Mouse (Mus musculus): ENCODE results near the gene Trim80. TPM values are rescaled to one million over a fixed set of nuclear protein-coding genes. Genes with fewer than 3 reads are reported as not detected.

Gene Trim80
- polyA plus RNA-seq (2016; fragmentation: Nextera tagmentation; extraction: Ambion mirVana), result not detected in 2 replicates

GRCm38 (mm10) chr11:115439906-115440595, at the start of gene Trim80:
TSS of gene Trim80 (plus strand) at chr11:115440545.
- H3K4me3 ChIP-seq, result no peak within 1 kb of the TSS
- WGBS, result 92% methylated on average over 9 of the region's 9 CpGs
- H3K27ac ChIP-seq, result no peak within 1 kb of the TSS
- peaks cover 13% of the 10 kb centered on the region for H3K4me1 ChIP-seq
- no peak within 1 kb of the TSS for H3K9ac ChIP-seq
- peak within 1 kb of the TSS; percentile 12; the same call in 1 of the 2 replicates for H3K4me2 ChIP-seq (replicated peaks)
- ATAC-seq (ENCODE audit: low FRiP score, low read depth), result no peak
- H3K27me3 ChIP-seq (replicated peaks), result 0 out of 2 replicates have a peak, but pooled peaks cover 3% of the 10 kb centered on the region
- H3K9me3 ChIP-seq, result peaks cover 5% of the 10 kb centered on the region; the same call in 1 of the 2 replicates
- no peaks in the 10 kb centered on the region for H3K36me3 ChIP-seq

GRCm38 (mm10) chr11:115391358-115391757, 49.0 kb upstream of the Trim80 start:
- no peak overlapping the region for H3K27ac ChIP-seq
- H3K4me3 ChIP-seq, result no peak overlapping the region
- no peaks in the 10 kb centered on the region for H3K27me3 ChIP-seq (replicated peaks)
- 94% methylated on average over 7 of the region's 7 CpGs for WGBS
- H3K4me2 ChIP-seq (replicated peaks), result no peak overlapping the region
- no peaks in the 10 kb centered on the region for H3K4me1 ChIP-seq
- ATAC-seq (ENCODE audit: low FRiP score, low read depth), result no peak
- H3K36me3 ChIP-seq, result peaks cover 60% of the 10 kb centered on the region
- H3K9ac ChIP-seq, result no peak overlapping the region
- H3K9me3 ChIP-seq, result no peaks in the 10 kb centered on the region

GRCm38 (mm10) chr11:115393721-115394325, 46.5 kb upstream of the Trim80 start:
- H3K36me3 ChIP-seq, result peaks cover 64% of the 10 kb centered on the region

GRCm38 (mm10) chr11:115398085-115398484, 42.3 kb upstream of the Trim80 start:
- WGBS, result 83% methylated on average over 7 of the region's 7 CpGs
- no peak overlapping the region for H3K27ac ChIP-seq
- no peak for ATAC-seq (ENCODE audit: low FRiP score, low read depth)
- H3K9ac ChIP-seq, result no peak overlapping the region
- no peak overlapping the region for H3K4me3 ChIP-seq
- H3K9me3 ChIP-seq, result no peaks in the 10 kb centered on the region
- H3K36me3 ChIP-seq, result peaks cover 33% of the 10 kb centered on the region
- H3K4me1 ChIP-seq, result peaks cover 3% of the 10 kb centered on the region; the same call in 1 of the 2 replicates
- H3K4me2 ChIP-seq (replicated peaks), result no peak overlapping the region
- no peaks in the 10 kb centered on the region for H3K27me3 ChIP-seq (replicated peaks)

More at GRCm38 (mm10) chr11:115393721-115394325, 46.5 kb upstream of the Trim80 start:
- no peak overlapping the region for H3K4me3 ChIP-seq
- no peaks in the 10 kb centered on the region for H3K4me1 ChIP-seq
- 62% methylated on average over 34 of the region's 34 CpGs for WGBS
- no peak for ATAC-seq (ENCODE audit: low FRiP score, low read depth)
- H3K27ac ChIP-seq, result no peak overlapping the region
- no peak overlapping the region for H3K4me2 ChIP-seq (replicated peaks)
- 0 out of 2 replicates have a peak overlapping the region, but pooled peaks have one; percentile 13 for H3K9ac ChIP-seq
- no peaks in the 10 kb centered on the region for H3K9me3 ChIP-seq
- no peaks in the 10 kb centered on the region for H3K27me3 ChIP-seq (replicated peaks)

- 90% methylated on average over 3 of the region's 3 CpGs for WGBS
- Histone ChIP-seq H3K36me3 (peaks cover 16% of the 10 kb centered on the region), H3K9ac (no peak overlapping the region), H3K9me3 (no peaks in the 10 kb centered on the region), H3K27ac (no peak overlapping the region), H3K4me3 (no peak overlapping the region), H3K4me2 (replicated peaks) (no peak overlapping the region), H3K4me1 (peaks cover 13% of the 10 kb centered on the region), H3K27me3 (replicated peaks) (no peaks in the 10 kb centered on the region)
- ATAC-seq (ENCODE audit: low FRiP score, low read depth), result no peak
These were observed 40.2 kb upstream of the Trim80 start for GRCm38 (mm10) chr11:115400126-115400525.

GRCm38 (mm10) chr11:115400630-115401391, 39.5 kb upstream of the Trim80 start:
- Histone ChIP-seq H3K36me3 (peaks cover 14% of the 10 kb centered on the region), H3K27me3 (replicated peaks) (no peaks in the 10 kb centered on the region), H3K4me3 (no peak overlapping the region), H3K9me3 (no peaks in the 10 kb centered on the region), H3K9ac (no peak overlapping the region), H3K27ac (no peak overlapping the region), H3K4me2 (replicated peaks) (no peak overlapping the region; the same call in 1 of the 2 replicates), H3K4me1 (peaks cover 13% of the 10 kb centered on the region)
- no peak for ATAC-seq (ENCODE audit: low FRiP score, low read depth)
- WGBS, result 50% methylated on average over 11 of the region's 11 CpGs

GRCm38 (mm10) chr11:115403338-115404124, 36.8 kb upstream of the Trim80 start, which contains the start of gene Mrpl58:
TSS of gene Mrpl58 (plus strand) at chr11:115403752.
- ATAC-seq (ENCODE audit: low FRiP score, low read depth), result peak; percentile 83
- Histone ChIP-seq H3K27ac (peak within 1 kb of the TSS; percentile 82), H3K9ac (peak within 1 kb of the TSS; percentile 91), H3K9me3 (no peaks in the 10 kb centered on the region), H3K36me3 (peaks cover 28% of the 10 kb centered on the region), H3K4me1 (peaks cover 20% of the 10 kb centered on the region), H3K4me2 (replicated peaks) (peak within 1 kb of the TSS; percentile 81), H3K27me3 (replicated peaks) (no peaks in the 10 kb centered on the region), H3K4me3 (peak within 1 kb of the TSS; percentile 89)
- WGBS, result 4% methylated on average over 50 of the region's 50 CpGs

- 96% methylated on average over 6 of the region's 6 CpGs for WGBS
- H3K36me3 ChIP-seq, result peaks cover 38% of the 10 kb centered on the region
- ATAC-seq (ENCODE audit: low FRiP score, low read depth), result no peak
- H3K4me2 ChIP-seq (replicated peaks), result no peak overlapping the region
- H3K27me3 ChIP-seq (replicated peaks), result no peaks in the 10 kb centered on the region
- peaks cover 42% of the 10 kb centered on the region for H3K4me1 ChIP-seq
- H3K9me3 ChIP-seq, result no peaks in the 10 kb centered on the region
- H3K9ac ChIP-seq, result no peak overlapping the region
- no peak overlapping the region for H3K4me3 ChIP-seq
- no peak overlapping the region for H3K27ac ChIP-seq
These were observed 34.6 kb upstream of the Trim80 start for GRCm38 (mm10) chr11:115405723-115406122.

- no peak overlapping the region for H3K4me2 ChIP-seq (replicated peaks)
- H3K36me3 ChIP-seq, result peaks cover 46% of the 10 kb centered on the region
- no peak overlapping the region for H3K4me3 ChIP-seq
- H3K9ac ChIP-seq, result no peak overlapping the region
- ATAC-seq (ENCODE audit: low FRiP score, low read depth), result no peak
- WGBS, result 95% methylated on average over 17 of the region's 17 CpGs
- H3K4me1 ChIP-seq, result peaks cover 50% of the 10 kb centered on the region
- no peaks in the 10 kb centered on the region for H3K27me3 ChIP-seq (replicated peaks)
- H3K27ac ChIP-seq, result no peak overlapping the region
- H3K9me3 ChIP-seq, result no peaks in the 10 kb centered on the region
These were observed 33.4 kb upstream of the Trim80 start for GRCm38 (mm10) chr11:115406858-115407401.

- H3K4me1 ChIP-seq, result peaks cover 55% of the 10 kb centered on the region
- no peak overlapping the region for H3K9ac ChIP-seq
- no peak overlapping the region for H3K4me3 ChIP-seq
- peak overlapping the region; percentile 2 for H3K4me2 ChIP-seq (replicated peaks)
- peaks cover 46% of the 10 kb centered on the region for H3K36me3 ChIP-seq
- ATAC-seq (ENCODE audit: low FRiP score, low read depth), result no peak
- H3K27me3 ChIP-seq (replicated peaks), result no peaks in the 10 kb centered on the region
- no peaks in the 10 kb centered on the region for H3K9me3 ChIP-seq
- peak overlapping the region; percentile 23 for H3K27ac ChIP-seq
- 82% methylated on average over 6 of the region's 6 CpGs for WGBS
These were observed 32.0 kb upstream of the Trim80 start for GRCm38 (mm10) chr11:115408266-115408920.

GRCm38 (mm10) chr11:115409556-115409955, 30.8 kb upstream of the Trim80 start:
- Histone ChIP-seq H3K4me2 (replicated peaks) (0 out of 2 replicates have a peak overlapping the region, but pooled peaks have one; percentile 2), H3K9me3 (no peaks in the 10 kb centered on the region), H3K9ac (0 out of 2 replicates have a peak overlapping the region, but pooled peaks have one; percentile 23), H3K27ac (peak overlapping the region; percentile 47), H3K27me3 (replicated peaks) (no peaks in the 10 kb centered on the region), H3K36me3 (peaks cover 46% of the 10 kb centered on the region), H3K4me1 (peaks cover 54% of the 10 kb centered on the region), H3K4me3 (no peak overlapping the region)
- WGBS, result 39% methylated on average over 7 of the region's 7 CpGs
- ATAC-seq (ENCODE audit: low FRiP score, low read depth), result no peak

Measured in neural tube, embryonic 12.5 days (tissue).